Mouse (Mus musculus): Measurements from ENCODE around the gene B130006D01Rik. TPM values are rescaled to one million over a fixed set of nuclear protein-coding genes. Genes with fewer than 3 reads are reported as not detected.

Gene B130006D01Rik
- 1.1 and 1.4 TPM in 2 replicates for polyA plus RNA-seq (2015; fragmentation: Nextera tagmentation; extraction: Ambion mirVana)

- Histone ChIP-seq H3K27me3 (ENCODE audit: control insufficient read depth, insufficient read depth, low read depth, low read length) (no peaks in the 10 kb centered on the region), H3K9me3 (ENCODE audit: control insufficient read depth, low read length) (no peaks in the 10 kb centered on the region), H3K4me3 (ENCODE audit: low read length) (no peak within 1 kb of the TSS), H3K27ac (ENCODE audit: low read length) (no peak within 1 kb of the TSS), H3K4me1 (replicated peaks; ENCODE audit: control insufficient read depth, insufficient read depth, low read length) (no peaks in the 10 kb centered on the region), H3K36me3 (ENCODE audit: control insufficient read depth, insufficient read depth, low read length) (no peaks in the 10 kb centered on the region), H3K4me2 (ENCODE audit: low read depth, low read length) (no peak within 1 kb of the TSS), H3K9ac (ENCODE audit: low read length) (no peak within 1 kb of the TSS)
- WGBS = 77% methylated on average over 5 of the region's 5 CpGs
- ATAC-seq (ENCODE audit: low read depth) = no peak
These were observed at the start of gene B130006D01Rik for GRCm38 (mm10) chr11:95723287-95723686. TSS of gene B130006D01Rik (plus strand) at chr11:95723587.

- no peak overlapping the region for H3K4me2 ChIP-seq (ENCODE audit: low read depth, low read length)
- no peaks in the 10 kb centered on the region for H3K27me3 ChIP-seq (ENCODE audit: control insufficient read depth, insufficient read depth, low read depth, low read length)
- no peak overlapping the region for H3K4me3 ChIP-seq (ENCODE audit: low read length)
- peaks cover 7% of the 10 kb centered on the region; the same call in 1 of the 2 replicates for H3K4me1 ChIP-seq (replicated peaks; ENCODE audit: control insufficient read depth, insufficient read depth, low read length)
- no peaks in the 10 kb centered on the region for H3K9me3 ChIP-seq (ENCODE audit: control insufficient read depth, low read length)
- peaks cover 48% of the 10 kb centered on the region for H3K36me3 ChIP-seq (ENCODE audit: control insufficient read depth, insufficient read depth, low read length)
- ATAC-seq (ENCODE audit: low read depth) = no peak
- no peak overlapping the region for H3K9ac ChIP-seq (ENCODE audit: low read length)
- 86% methylated on average over 14 of the region's 14 CpGs for WGBS
- H3K27ac ChIP-seq (ENCODE audit: low read length) = peak overlapping the region; percentile 36; the same call in 1 of the 2 replicates
These were observed 47.9 kb upstream of the B130006D01Rik start for GRCm38 (mm10) chr11:95675498-95675897.

DNA sequence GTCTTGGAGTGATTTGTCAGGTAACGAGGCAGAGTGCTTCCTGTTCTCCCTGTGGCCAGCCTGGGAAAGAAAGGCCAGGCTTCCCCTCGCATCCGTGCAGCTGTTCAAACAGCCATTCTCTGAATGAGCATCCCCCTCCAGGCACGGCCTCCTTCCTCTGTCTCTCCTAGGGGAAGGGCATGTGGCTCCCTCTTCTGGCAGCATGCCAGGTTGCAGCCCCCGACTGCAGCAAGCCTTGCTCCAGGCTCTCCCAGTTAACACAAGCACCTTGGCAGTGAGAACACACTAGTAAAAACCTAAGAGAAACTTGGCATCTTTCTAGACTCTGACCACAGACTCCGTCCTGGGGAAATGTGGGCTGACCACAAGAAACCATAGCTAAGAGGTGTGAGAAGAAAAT, 47.1 kb upstream of the B130006D01Rik start:
- Histone ChIP-seq H3K36me3 (ENCODE audit: control insufficient read depth, insufficient read depth, low read length) (peaks cover 51% of the 10 kb centered on the region), H3K9ac (ENCODE audit: low read length) (no peak overlapping the region), H3K9me3 (ENCODE audit: control insufficient read depth, low read length) (no peaks in the 10 kb centered on the region), H3K4me1 (replicated peaks; ENCODE audit: control insufficient read depth, insufficient read depth, low read length) (peaks cover 7% of the 10 kb centered on the region; the same call in 1 of the 2 replicates), H3K4me2 (ENCODE audit: low read depth, low read length) (no peak overlapping the region), H3K27ac (ENCODE audit: low read length) (peak overlapping the region; percentile 36), H3K4me3 (ENCODE audit: low read length) (no peak overlapping the region), H3K27me3 (ENCODE audit: control insufficient read depth, insufficient read depth, low read depth, low read length) (no peaks in the 10 kb centered on the region)
- peak; percentile 72 for ATAC-seq (ENCODE audit: low read depth)
- WGBS = 16% methylated on average over 6 of the region's 6 CpGs

- no peak overlapping the region for H3K4me3 ChIP-seq (ENCODE audit: low read length)
- ATAC-seq (ENCODE audit: low read depth) = no peak
- no peak overlapping the region for H3K9ac ChIP-seq (ENCODE audit: low read length)
- 85% methylated on average over 14 of the region's 14 CpGs for WGBS
- no peaks in the 10 kb centered on the region for H3K27me3 ChIP-seq (ENCODE audit: control insufficient read depth, insufficient read depth, low read depth, low read length)
- no peak overlapping the region for H3K4me2 ChIP-seq (ENCODE audit: low read depth, low read length)
- no peak overlapping the region for H3K27ac ChIP-seq (ENCODE audit: low read length)
- H3K4me1 ChIP-seq (replicated peaks; ENCODE audit: control insufficient read depth, insufficient read depth, low read length) = peaks cover 7% of the 10 kb centered on the region; the same call in 1 of the 2 replicates
- H3K9me3 ChIP-seq (ENCODE audit: control insufficient read depth, low read length) = no peaks in the 10 kb centered on the region
- peaks cover 43% of the 10 kb centered on the region for H3K36me3 ChIP-seq (ENCODE audit: control insufficient read depth, insufficient read depth, low read length)
These were observed 45.3 kb upstream of the B130006D01Rik start for GRCm38 (mm10) chr11:95677925-95678701.

DNA sequence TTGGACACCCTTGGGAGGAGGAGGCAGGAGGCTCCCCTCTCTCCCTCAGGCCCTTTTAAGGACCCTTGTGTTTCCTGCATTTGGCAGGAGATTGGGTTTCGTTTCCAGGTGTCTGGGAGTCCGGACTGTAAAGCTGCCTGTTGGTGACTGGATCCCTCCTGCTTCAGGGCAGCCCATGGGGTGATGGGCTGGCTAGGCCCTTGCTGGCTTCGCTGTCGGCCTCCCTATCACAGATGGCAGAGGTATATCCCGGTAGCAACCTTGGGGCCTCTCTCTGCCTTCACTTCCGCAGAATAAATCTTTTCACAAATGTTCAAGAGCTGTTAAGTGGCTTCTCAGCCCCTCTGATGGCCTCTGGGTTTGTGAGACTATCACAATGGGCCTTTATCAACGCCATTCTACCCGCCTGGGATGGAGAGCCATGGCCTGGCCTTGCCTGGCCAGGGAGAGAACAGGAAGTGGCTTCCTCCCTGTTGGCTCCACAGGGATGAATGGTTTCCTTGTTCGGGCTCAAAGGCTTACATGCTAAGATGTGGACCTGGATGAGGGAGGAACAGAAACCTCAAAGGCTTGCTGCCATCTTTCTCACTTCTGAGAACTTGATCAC, 41.3 kb upstream of the B130006D01Rik start:
- H3K27ac ChIP-seq (ENCODE audit: low read length) = peak overlapping the region; percentile 63
- H3K4me1 ChIP-seq (replicated peaks; ENCODE audit: control insufficient read depth, insufficient read depth, low read length) = no peaks in the 10 kb centered on the region; the same call in 1 of the 2 replicates
- H3K9me3 ChIP-seq (ENCODE audit: control insufficient read depth, low read length) = no peaks in the 10 kb centered on the region
- H3K4me2 ChIP-seq (ENCODE audit: low read depth, low read length) = no peak overlapping the region
- no peak overlapping the region for H3K4me3 ChIP-seq (ENCODE audit: low read length)
- no peaks in the 10 kb centered on the region for H3K27me3 ChIP-seq (ENCODE audit: control insufficient read depth, insufficient read depth, low read depth, low read length)
- 45% methylated on average over 9 of the region's 9 CpGs for WGBS
- H3K36me3 ChIP-seq (ENCODE audit: control insufficient read depth, insufficient read depth, low read length) = peaks cover 24% of the 10 kb centered on the region
- H3K9ac ChIP-seq (ENCODE audit: low read length) = no peak overlapping the region
- ATAC-seq (ENCODE audit: low read depth) = peak; percentile 64; the same call in 1 of the 2 replicates

DNA sequence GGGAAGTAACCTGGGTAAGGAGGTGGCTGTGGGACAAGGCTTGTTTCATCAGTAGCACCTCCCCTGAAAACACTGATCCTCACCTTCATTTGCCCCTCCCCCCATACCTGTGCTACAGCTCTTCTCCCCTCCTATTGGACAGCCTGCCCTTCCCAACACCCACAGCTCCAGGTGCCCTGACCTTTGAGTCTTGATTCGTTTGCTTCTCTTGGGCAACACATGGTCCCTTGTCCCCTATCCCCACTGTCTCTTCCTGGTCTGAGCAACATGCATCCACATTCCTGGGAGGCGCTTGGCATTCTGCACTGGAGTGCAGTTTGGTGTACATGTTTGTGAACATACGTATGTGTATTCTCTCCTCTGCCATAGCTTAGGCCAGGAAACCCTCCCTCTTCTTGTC, 40.4 kb upstream of the B130006D01Rik start:
- Histone ChIP-seq H3K9ac (ENCODE audit: low read length) (no peak overlapping the region), H3K27ac (ENCODE audit: low read length) (peak overlapping the region; percentile 10; the same call in 1 of the 2 replicates), H3K36me3 (ENCODE audit: control insufficient read depth, insufficient read depth, low read length) (peaks cover 20% of the 10 kb centered on the region), H3K4me3 (ENCODE audit: low read length) (no peak overlapping the region), H3K4me1 (replicated peaks; ENCODE audit: control insufficient read depth, insufficient read depth, low read length) (no peaks in the 10 kb centered on the region; the same call in 1 of the 2 replicates), H3K9me3 (ENCODE audit: control insufficient read depth, low read length) (no peaks in the 10 kb centered on the region), H3K4me2 (ENCODE audit: low read depth, low read length) (no peak overlapping the region), H3K27me3 (ENCODE audit: control insufficient read depth, insufficient read depth, low read depth, low read length) (no peaks in the 10 kb centered on the region)
- 78% methylated on average over 3 of the region's 3 CpGs for WGBS
- ATAC-seq (ENCODE audit: low read depth) = no peak

DNA sequence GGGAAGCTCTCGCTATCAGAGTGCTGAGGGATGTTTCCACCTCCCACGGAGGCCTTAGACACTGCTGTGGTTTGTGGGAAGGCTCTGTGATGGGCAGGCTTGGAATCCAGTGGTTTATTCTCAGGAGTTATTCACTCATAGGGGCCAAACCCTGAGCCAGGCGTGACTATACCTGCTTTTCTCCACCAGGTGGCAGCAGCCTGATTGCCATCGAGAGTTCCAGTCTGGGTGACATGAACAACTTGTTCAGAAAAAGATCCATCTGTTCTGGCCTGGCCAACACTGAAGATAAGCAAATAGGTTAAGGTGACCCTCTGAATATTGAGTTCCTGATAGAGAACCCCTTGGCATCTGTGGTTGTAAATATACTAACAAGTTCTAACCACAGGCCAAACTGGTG, 37.4 kb upstream of the B130006D01Rik start:
- Histone ChIP-seq H3K9ac (ENCODE audit: low read length) (no peak overlapping the region), H3K4me1 (replicated peaks; ENCODE audit: control insufficient read depth, insufficient read depth, low read length) (peaks cover 7% of the 10 kb centered on the region; the same call in 1 of the 2 replicates), H3K9me3 (ENCODE audit: control insufficient read depth, low read length) (no peaks in the 10 kb centered on the region), H3K27ac (ENCODE audit: low read length) (no peak overlapping the region), H3K36me3 (ENCODE audit: control insufficient read depth, insufficient read depth, low read length) (no peaks in the 10 kb centered on the region; the same call in 1 of the 2 replicates), H3K4me2 (ENCODE audit: low read depth, low read length) (no peak overlapping the region), H3K27me3 (ENCODE audit: control insufficient read depth, insufficient read depth, low read depth, low read length) (no peaks in the 10 kb centered on the region), H3K4me3 (ENCODE audit: low read length) (no peak overlapping the region)
- WGBS = 4% methylated on average over 4 of the region's 4 CpGs
- peak; percentile 46; the same call in 1 of the 2 replicates for ATAC-seq (ENCODE audit: low read depth)

GRCm38 (mm10) chr11:95687084-95687656, 36.2 kb upstream of the B130006D01Rik start:
- 43% methylated on average over 11 of the region's 11 CpGs for WGBS
- Histone ChIP-seq H3K36me3 (ENCODE audit: control insufficient read depth, insufficient read depth, low read length) (no peaks in the 10 kb centered on the region), H3K4me3 (ENCODE audit: low read length) (no peak overlapping the region), H3K27me3 (ENCODE audit: control insufficient read depth, insufficient read depth, low read depth, low read length) (no peaks in the 10 kb centered on the region), H3K4me2 (ENCODE audit: low read depth, low read length) (no peak overlapping the region), H3K9me3 (ENCODE audit: control insufficient read depth, low read length) (no peaks in the 10 kb centered on the region), H3K4me1 (replicated peaks; ENCODE audit: control insufficient read depth, insufficient read depth, low read length) (peaks cover 7% of the 10 kb centered on the region; the same call in 1 of the 2 replicates), H3K27ac (ENCODE audit: low read length) (no peak overlapping the region), H3K9ac (ENCODE audit: low read length) (no peak overlapping the region)
- ATAC-seq (ENCODE audit: low read depth) = no peak

- 21% methylated on average over 6 of the region's 6 CpGs for WGBS
- Histone ChIP-seq H3K27me3 (ENCODE audit: control insufficient read depth, insufficient read depth, low read depth, low read length) (no peaks in the 10 kb centered on the region), H3K9ac (ENCODE audit: low read length) (peak overlapping the region; percentile 5; the same call in 1 of the 2 replicates), H3K9me3 (ENCODE audit: control insufficient read depth, low read length) (no peaks in the 10 kb centered on the region), H3K4me2 (ENCODE audit: low read depth, low read length) (no peak overlapping the region), H3K4me3 (ENCODE audit: low read length) (no peak overlapping the region), H3K4me1 (replicated peaks; ENCODE audit: control insufficient read depth, insufficient read depth, low read length) (peaks cover 7% of the 10 kb centered on the region; the same call in 1 of the 2 replicates), H3K27ac (ENCODE audit: low read length) (peak overlapping the region; percentile 40), H3K36me3 (ENCODE audit: control insufficient read depth, insufficient read depth, low read length) (no peaks in the 10 kb centered on the region)
- peak; percentile 48; the same call in 1 of the 2 replicates for ATAC-seq (ENCODE audit: low read depth)
These were observed 34.9 kb upstream of the B130006D01Rik start for GRCm38 (mm10) chr11:95688515-95688914.
